Mouse (Mus musculus) kidney, adult 8-10 months (tissue): ENCODE results near the gene Fam19a2.

Experiments
- DNase-seq, 2 experiments: peaks; one replicate each; pipeline ENCODE4 v3.0.0; 2022

Gene Fam19a2

DNA sequence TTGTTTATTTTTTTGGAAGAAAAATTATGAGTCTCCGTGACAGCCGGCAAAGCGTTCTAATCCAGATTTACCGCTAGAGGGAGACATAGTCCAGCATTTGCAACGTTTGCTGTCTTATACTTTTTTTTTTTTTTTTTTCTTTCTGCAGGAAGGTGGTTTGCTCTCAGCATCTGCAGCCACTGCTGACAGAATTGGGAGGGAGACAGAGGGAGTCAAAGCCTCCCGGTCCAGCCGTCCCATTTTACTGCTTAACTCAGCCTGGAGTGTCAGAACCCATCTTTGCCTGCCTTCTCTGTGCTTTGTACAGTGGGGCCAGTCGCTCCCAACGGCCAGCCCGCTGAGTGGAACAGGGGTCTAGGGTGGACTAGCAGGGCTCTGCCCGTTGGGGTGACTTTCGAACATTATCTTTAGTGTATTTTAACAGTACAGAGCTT, at the start of gene Fam19a2:
Gene Fam19a2, plus strand, starts transcription at position 121 of the 434 bp plus-strand sequence.
- peak; percentile 13 to 15 for DNase-seq

GRCm38 (mm10) chr10:123222785-123223184, 41.0 kb upstream of the Fam19a2 start:
- DNase-seq = no peak

DNA sequence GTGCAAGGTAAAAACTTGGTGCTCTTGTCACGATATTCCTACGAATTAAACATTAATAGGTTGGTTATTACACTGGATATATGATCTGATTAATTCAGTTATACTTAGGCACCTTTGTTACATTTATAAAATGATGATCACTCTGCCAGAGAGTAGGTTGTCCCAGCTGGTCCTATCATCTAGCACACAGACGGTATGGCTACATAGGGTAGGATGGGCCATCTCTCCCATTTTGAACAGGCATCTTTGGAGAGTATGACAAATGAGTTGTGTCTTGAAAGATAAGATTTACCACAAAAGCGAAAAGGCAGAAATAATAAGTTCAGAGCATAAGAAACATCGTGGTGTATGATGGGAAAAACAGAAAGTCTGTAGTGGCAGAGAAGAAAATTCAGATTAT, 34.4 kb upstream of the Fam19a2 start:
- no peak for DNase-seq

DNA sequence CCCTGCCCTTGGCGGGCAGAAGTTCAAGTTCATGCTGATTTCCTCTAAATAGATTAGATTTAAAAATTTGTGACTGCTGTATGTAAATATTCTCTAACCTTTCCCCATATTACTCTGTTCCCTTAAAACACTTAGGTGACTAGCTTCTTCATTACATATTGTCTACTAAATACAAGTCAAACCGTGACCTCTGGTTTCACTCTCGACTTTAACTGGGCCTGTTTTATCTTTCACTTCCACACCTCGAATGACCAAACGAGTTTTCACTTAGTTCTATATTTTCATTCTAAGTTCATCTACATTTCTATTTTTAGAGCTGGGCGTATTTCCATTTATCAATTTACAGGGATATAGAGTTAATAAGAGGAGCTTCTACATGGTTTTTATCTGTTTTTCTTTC, 15.7 kb upstream of the Fam19a2 start:
- DNase-seq = no peak

DNA sequence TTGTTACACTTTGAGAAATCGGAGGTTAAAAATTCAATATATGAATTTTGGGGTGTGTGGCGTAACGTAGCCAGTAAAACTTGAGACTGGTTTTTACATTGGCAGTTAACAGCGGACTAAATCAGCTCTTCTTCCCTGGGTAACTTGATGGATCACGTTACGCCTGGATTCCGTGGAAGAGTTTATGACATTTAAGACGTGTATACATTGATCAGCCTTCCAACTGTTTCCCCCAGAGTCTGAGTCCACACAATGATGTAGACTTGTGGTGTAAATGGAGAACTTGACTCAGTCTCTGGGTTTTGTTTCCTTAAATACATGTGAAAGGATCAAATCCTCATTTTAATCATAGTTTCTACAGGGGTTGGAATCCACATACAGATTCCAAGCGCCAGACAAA, 11.9 kb upstream of the Fam19a2 start:
- DNase-seq = no peak

GRCm38 (mm10) chr10:123254299-123254698, 9.5 kb upstream of the Fam19a2 start:
- no peak for DNase-seq

GRCm38 (mm10) chr10:123255674-123256348, 8.0 kb upstream of the Fam19a2 start:
- no peak for DNase-seq

DNA sequence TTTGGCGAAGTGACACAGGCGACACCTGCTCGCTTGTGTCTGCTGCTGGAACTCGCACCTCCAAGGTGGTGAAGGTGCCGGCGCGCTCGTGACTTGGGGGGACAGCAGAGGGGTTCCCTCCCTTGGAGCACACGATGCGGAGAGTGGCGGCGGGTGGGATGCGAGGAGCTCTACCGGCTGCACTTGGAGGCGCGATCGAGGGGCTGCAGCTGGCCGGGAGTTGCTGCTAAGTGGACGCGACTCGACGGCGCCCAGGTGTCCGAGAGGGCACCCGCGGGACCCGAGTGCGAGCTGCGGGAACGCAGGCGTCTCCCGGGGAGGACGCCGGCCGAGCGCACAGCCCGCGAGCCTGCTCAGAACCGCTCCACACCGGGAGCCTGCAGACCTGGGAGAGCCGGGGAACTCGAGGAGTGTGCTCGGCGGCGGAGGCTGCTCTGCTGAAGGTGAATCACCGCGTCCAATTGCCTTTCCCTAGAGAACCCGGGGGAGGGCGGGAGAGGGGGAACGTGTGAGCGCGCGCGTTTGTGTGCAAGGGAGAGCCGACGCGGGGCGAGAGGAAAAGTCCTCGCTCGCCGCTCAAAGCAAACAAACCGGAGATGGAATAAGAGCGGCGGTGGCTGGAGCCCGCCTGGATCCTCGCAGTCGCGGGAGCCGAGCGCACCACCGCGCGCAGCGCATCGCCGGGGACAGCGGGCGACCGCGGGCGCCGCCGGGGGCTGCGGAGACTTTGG, 830 bp downstream of the Fam19a2 start:
- DNase-seq = no peak

DNA sequence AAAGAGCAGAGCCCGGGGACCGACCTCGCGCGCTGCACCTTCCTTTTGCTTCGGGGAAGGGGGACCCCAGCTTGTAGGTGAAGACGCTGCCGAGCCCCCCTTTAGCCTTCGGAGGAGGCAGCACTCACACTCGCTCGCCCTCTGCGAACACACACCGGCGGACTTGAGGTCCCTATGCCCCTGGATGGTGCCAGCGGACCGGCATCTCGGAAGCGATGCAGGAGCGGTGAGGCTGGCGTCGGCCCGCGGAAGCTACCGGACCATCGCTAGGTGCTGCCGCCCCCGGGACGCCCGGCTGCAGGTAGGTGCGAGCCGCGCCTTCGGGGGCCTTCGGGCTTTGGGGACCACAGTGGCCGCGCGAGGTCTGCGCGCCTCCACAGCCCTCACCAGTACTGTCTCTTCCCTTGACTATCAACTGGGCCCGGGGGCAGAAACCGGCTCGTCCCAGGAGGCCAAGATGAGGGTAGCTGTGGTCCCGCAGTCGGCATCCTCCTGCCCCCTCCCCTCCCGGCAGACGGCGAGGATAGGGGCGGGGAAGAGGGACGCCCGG, 1.5 kb downstream of the Fam19a2 start:
- DNase-seq = no peak

DNA sequence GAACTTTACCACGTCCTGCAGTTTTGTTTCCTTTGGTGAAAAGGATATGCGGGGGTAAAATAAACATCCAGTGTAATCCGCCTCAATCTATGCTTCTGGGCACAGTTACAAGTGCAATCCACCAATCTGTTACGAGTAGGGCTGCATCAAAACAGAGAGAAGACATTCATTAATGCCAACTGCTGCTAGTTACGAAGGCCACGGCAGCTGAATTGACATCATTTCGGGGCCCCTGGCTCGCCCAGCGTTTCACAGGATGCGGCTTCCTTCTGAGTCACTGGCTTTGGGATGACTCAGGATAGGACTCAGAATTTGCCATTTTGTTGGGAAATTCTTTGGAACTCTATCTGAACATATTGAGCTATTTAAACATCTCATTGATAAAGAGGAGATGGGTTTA, 4.8 kb downstream of the Fam19a2 start:
- DNase-seq = no peak

DNA sequence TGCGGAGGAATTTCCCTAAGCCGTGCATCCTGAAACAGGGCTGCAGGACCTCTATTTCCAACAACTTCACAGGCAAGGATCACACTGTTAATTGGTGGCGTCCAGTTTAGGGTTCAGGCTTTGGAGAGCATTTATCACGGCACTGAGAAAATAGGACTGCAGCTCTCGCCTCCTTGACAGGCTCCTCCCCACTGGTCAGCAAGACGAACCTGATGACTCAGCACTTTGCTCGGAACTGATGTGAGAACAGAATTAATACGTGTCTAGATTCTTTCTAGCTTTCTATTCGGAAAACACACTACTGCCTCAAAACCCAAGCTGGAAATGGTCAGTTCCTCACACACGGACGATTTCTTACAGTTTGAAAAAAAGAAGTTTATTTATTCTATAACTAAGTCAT, 10.8 kb downstream of the Fam19a2 start:
- no peak for DNase-seq

- DNase-seq = no peak
Observed at GRCm38 (mm10) chr10:123307300-123307699, 43.5 kb downstream of the Fam19a2 start.

DNA sequence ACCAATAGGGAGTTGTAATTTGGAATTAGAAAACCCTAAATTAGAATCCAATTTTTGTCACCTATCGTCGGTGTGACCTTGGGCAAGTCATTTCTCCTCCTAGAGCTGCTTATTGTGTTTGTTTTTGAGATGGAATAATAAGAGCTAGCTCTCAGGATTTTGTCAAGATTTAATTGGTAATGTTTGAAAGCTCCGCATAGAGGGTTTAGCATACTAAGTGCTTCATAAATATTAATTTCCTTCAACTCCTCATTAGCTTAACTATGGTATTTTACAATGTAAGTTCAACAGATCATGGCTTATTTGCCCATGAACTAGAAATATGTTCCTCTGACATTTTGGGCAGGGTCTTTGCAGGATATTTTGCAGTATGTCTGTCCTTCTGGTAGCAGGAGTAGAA, 62.5 kb downstream of the Fam19a2 start:
- DNase-seq = no peak

- no peak for DNase-seq
Observed at GRCm38 (mm10) chr10:123341280-123341679, 77.5 kb downstream of the Fam19a2 start.

DNA sequence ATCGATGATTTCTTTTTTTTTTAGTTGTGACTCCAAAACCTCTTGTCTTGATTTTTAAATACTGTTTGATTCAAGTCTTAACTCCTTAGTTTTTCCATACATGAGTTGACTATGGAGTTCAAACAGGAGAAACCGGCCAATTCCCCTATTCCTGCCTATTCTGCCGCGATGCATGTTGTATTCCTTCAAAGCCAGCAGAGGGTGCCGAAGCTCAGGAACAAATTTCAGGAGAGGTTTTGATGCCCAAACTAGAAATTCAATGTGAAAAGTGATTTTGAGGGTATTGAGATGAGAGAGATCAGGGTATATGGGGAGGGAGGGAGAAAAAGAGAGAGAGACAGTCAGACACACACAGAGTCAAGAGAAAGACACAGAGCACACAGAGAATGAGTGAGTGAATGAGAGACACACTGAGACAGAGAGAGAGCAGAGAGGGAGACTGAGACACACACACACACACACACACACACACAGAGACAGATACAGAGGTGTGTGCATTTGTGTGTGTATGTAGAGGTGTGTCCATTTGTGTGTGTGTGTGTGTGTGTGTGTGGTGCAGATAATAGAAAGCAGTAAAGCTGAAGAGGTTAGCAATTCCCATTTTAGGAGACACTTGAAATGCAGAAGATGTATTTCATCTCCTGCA, 78.9 kb downstream of the Fam19a2 start:
- DNase-seq = peak in 1 of 2 experiments; percentile 33

DNA sequence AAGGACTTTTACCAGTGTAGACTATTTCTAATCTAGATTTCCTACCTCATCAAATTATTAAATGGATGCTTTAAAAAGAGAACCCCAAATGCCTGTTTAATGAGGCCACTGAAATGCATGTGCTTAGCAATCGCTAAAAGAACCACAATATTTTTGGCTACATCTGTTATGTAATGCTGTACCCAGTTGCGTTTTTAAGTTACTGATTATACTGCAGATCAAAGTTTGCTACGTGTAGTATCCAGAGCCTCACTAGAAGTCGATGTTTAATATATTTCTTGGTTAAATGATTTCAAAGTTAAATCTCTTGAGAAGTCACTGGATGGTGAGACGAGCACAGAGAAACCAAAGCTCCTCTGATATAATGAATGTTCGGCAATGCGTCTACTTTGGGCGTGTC, 82.5 kb downstream of the Fam19a2 start:
- peak; percentile 10 to 37 for DNase-seq

- no peak for DNase-seq
Observed at GRCm38 (mm10) chr10:123353667-123354066, 89.9 kb downstream of the Fam19a2 start.

GRCm38 (mm10) chr10:123357010-123357409, 93.2 kb downstream of the Fam19a2 start:
- DNase-seq = no peak

DNA sequence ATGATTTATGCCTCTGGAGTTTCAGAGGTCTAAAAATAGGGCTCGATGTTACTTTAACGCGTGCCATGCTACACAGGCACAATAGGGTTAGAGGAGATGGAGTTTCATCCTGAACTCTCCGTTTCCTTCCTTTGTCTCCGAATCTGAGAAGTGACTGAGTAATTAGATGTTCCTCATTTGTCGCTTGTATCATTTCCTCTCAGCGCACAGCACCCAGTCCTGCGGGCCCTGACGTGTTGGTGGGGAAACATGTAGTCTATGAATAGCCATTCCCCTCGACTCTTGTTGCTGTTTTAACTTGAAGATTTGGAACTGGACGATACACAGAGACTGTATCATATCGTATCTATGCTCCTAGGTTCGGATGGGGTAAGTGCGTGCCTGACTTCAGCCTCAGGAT, 96.7 kb downstream of the Fam19a2 start:
- no peak for DNase-seq

DNA sequence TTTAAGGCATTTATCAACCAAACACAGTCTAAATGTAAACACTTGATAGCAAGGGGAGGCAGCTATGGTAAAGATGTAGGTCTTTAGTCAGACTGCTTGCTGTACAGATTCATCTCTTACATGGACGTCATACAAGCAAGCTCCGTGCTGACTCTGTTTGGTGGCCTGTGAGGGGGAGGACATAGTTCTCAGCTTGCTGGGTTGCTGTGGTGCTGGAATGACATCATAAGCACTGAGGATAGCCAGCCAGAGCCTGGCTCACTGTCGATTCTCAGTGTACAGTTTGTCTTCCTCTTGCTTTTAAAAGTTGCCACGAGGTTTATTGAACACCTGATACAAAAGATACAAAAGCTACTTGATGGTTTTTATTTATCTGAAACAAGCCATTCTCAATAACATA, 100.8 kb downstream of the Fam19a2 start:
- no peak for DNase-seq

DNA sequence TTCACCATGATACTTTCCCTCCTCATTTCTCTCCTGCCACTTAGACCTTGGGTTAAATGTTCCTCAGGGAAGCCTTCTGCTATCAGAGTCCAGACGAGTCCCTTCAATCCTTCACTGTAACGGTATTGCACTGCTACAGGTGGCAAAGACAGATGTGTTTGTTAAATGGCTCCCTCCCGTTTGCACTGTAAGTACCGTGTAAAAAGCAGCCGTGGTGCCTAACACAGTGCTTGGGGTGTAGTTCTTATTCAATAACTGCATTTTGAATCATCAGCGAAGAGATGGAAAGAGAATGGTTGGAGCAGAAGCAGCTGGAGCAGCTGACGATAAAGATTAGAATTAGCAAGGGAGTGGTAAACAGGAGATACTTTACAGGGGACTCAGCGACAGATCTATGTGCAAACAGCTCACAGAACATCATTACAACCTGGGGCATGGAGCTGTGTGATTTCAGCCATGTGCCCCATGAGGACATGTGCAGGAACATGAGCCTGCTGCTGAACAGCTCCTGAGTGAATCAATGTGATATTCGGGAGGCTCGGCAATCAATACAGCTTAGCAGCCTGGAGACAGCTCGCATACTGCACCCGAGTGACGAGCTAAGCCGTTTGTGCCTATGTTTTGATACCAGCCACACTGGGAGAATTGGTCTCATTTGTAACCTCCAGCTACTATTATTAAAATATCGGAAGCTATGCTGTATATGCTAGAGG, 103.5 kb downstream of the Fam19a2 start:
- DNase-seq = no peak

DNA sequence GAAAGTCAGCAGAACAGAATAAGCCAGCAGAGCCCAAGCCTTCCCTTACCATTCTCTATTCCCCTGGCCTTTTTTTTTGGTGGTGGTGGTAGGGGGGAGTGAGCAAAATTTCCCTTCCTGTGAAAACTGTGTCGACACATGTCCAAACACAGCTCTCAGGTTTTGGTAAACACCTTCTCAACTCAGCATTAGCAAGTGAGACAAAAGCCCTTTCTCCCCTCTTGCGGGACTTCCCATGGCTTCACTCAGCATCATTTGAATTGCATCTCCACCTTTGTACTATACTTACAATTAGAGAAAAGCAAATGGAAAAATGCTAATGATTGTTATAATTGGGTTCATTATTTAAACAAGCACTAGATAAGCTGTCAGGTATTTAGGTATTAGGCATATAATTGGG, 119.5 kb downstream of the Fam19a2 start:
- no peak for DNase-seq

DNA sequence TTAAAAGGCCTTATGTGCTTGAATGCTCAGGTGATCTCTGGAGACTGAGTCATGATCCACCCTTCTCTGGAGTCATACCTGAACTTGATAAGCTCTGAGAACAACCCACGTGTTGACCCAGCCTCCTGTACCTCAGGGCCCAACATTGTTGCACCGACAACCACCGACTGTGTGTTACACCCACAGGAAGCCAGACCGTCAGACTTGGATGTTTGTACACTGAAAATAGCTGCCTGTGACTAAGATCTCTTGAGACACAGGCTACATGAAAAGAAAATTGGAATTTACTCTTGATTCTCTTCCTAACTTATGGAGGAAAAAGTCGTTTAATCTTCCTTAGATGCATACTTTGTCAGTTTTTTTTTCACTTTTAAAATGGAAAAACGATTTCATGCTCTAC, 121.8 kb downstream of the Fam19a2 start:
- DNase-seq = no peak
